Mouse (Mus musculus) megakaryocyte, adult 5-6 weeks (primary cell): ENCODE results near the gene Phlda1. TPM values are rescaled to one million over a fixed set of nuclear protein-coding genes. Genes with fewer than 3 reads are reported as not detected.

Experiments used
- ATAC-seq: 2 replicates; pipeline ENCODE4 v1.8.0; 2016; ENCODE audit warnings: mild to moderate bottlenecking, inconsistent platforms; ENCODE audit not compliant: poor library complexity, severe bottlenecking
- total RNA-seq, 2 experiments: library from RNA; stranded (forward) in 1 of 2; stranded (reverse) in 1 of 2; fragments of 153-499, 151-499 nt in 1 of 2; fragments of 221-1000, 200-1000 nt in 1 of 2; gene quantifications; 2 replicates each; pipeline versions ENCODE4 v1.2.3 to v1.2.4; 2015 to 2017

Phlda1 gene
- total RNA-seq, 2 experiments from 2014 or later = 0.84 to 9.1 TPM

GRCm38 (mm10) chr10:111523894-111524293 is 17.8 kb downstream of the Phlda1 start:
- ATAC-seq = no peak

- ATAC-seq = no peak
These were observed 21.0 kb downstream of the Phlda1 start for GRCm38 (mm10) chr10:111527057-111527456.

GRCm38 (mm10) chr10:111527613-111528012 is 21.5 kb downstream of the Phlda1 start:
- ATAC-seq = no peak

GRCm38 (mm10) chr10:111528283-111528682 is 22.2 kb downstream of the Phlda1 start:
- peak; percentile 87 for ATAC-seq

GRCm38 (mm10) chr10:111530398-111530797 is 24.3 kb downstream of the Phlda1 start:
- no peak for ATAC-seq

- ATAC-seq = no peak
These were observed 28.6 kb downstream of the Phlda1 start for GRCm38 (mm10) chr10:111534691-111535090.

GRCm38 (mm10) chr10:111537410-111537809 is 31.3 kb downstream of the Phlda1 start:
- no peak for ATAC-seq

- peak; percentile 90 for ATAC-seq
These were observed 33.7 kb downstream of the Phlda1 start for GRCm38 (mm10) chr10:111539724-111540324.

GRCm38 (mm10) chr10:111540678-111541077 is 34.6 kb downstream of the Phlda1 start:
- no peak for ATAC-seq

GRCm38 (mm10) chr10:111543106-111543505 is 37.0 kb downstream of the Phlda1 start:
- no peak for ATAC-seq

- peak; percentile 51 for ATAC-seq
These were observed 37.7 kb downstream of the Phlda1 start for GRCm38 (mm10) chr10:111543781-111544260.

- no peak for ATAC-seq
These were observed 38.2 kb downstream of the Phlda1 start for GRCm38 (mm10) chr10:111544311-111544710.

GRCm38 (mm10) chr10:111545648-111546047 is 39.6 kb downstream of the Phlda1 start:
- ATAC-seq = no peak

GRCm38 (mm10) chr10:111547881-111548372 is 41.8 kb downstream of the Phlda1 start:
- no peak for ATAC-seq

GRCm38 (mm10) chr10:111550075-111550695 is 44.1 kb downstream of the Phlda1 start:
- ATAC-seq = no peak

GRCm38 (mm10) chr10:111553695-111554094 is 47.6 kb downstream of the Phlda1 start:
- no peak for ATAC-seq

- ATAC-seq = no peak
These were observed 48.6 kb downstream of the Phlda1 start for GRCm38 (mm10) chr10:111554651-111555050.

GRCm38 (mm10) chr10:111558211-111558610 is 52.1 kb downstream of the Phlda1 start:
- ATAC-seq = 0 out of 2 replicates have a peak, but pooled peaks have one; percentile 23
